Mouse (Mus musculus) ES-E14 (cell line): ENCODE results near the gene Slc52a3. TPM values are rescaled to one million over a fixed set of nuclear protein-coding genes. Genes with fewer than 3 reads are reported as not detected.

Source experiments
- DNase-seq: peaks from one replicate; pipeline ENCODE4 v3.0.0-alpha.2; 2013; ENCODE audit warnings: low read depth, low spot score
- H3K27ac ChIP-seq: 2 replicates; pipeline ENCODE4 v1.5.1; 2012; ENCODE audit warnings: low read depth, mild to moderate bottlenecking, low read length, moderate library complexity, mixed read lengths; ENCODE audit not compliant: poor library complexity, insufficient read depth, severe bottlenecking
- H3K36me3 ChIP-seq: 2 replicates; pipeline ENCODE4 v1.6.1; 2012; ENCODE audit warnings: mild to moderate bottlenecking, low read length, moderate library complexity, mixed read lengths; ENCODE audit not compliant: control insufficient read depth, poor library complexity, insufficient read depth, severe bottlenecking
- H3K4me1 ChIP-seq, 2 experiments: fragments of 150-350 bp in 1 of 2; sonication (generic) in 1 of 2; 2 replicates each; pipeline ENCODE4 v1.6.1; 2012; ENCODE audit warnings: low read length in 2 of 2, mild to moderate bottlenecking in 1 of 2, mixed read lengths in 1 of 2; ENCODE audit not compliant: control insufficient read depth in 2 of 2, insufficient read depth in 2 of 2, poor library complexity in 1 of 2
- H3K4me3 ChIP-seq, 2 experiments: fragments of 150-350 bp in 1 of 2; sonication (generic) in 1 of 2; 2 replicates each; pipeline ENCODE4 v1.5.1; 2012; ENCODE audit warnings: low read length in 2 of 2, low read depth in 1 of 2, mild to moderate bottlenecking in 1 of 2, mixed read lengths in 1 of 2; ENCODE audit not compliant: insufficient read depth in 1 of 2, poor library complexity in 1 of 2, severe bottlenecking in 1 of 2
- H3K9ac ChIP-seq: 2 replicates; pipeline ENCODE4 v1.6.1; 2012; ENCODE audit warnings: low read depth, mild to moderate bottlenecking, low read length, mixed read lengths; ENCODE audit not compliant: poor library complexity, insufficient read depth, severe bottlenecking
- H3K9me3 ChIP-seq: fragments of 150-350 bp; sonication (generic); 2 replicates; pipeline ENCODE4 v1.6.1; 2012; ENCODE audit warnings: low read depth, mild to moderate bottlenecking, low read length; ENCODE audit not compliant: control insufficient read depth, insufficient read depth
- CHD2 ChIP-seq: IDR thresholded peaks from 2 replicates; pipeline ENCODE4 v1.6.1; 2014; ENCODE audit warnings: mild to moderate bottlenecking, low read depth, low read length, inconsistent platforms
- HCFC1 ChIP-seq: IDR thresholded peaks from 2 replicates; pipeline ENCODE4 v1.6.1; 2012; ENCODE audit warnings: low read length, inconsistent platforms, borderline replicate concordance; ENCODE audit not compliant: insufficient read depth
- MAFK ChIP-seq: IDR thresholded peaks from 2 replicates; pipeline ENCODE4 v1.6.1; 2014; ENCODE audit warnings: mild to moderate bottlenecking, low read depth, low read length, inconsistent platforms; ENCODE audit not compliant: insufficient read depth
- ZC3H11A ChIP-seq: IDR thresholded peaks from 2 replicates; pipeline ENCODE4 v1.6.1; 2012; ENCODE audit warnings: low read depth, mild to moderate bottlenecking, inconsistent platforms, low read length, borderline replicate concordance
- ZNF384 ChIP-seq: IDR thresholded peaks from 2 replicates; pipeline ENCODE4 v1.6.1; 2012; ENCODE audit warnings: low read depth, low read length, inconsistent platforms
- in situ Hi-C, 2 experiments: fragments of 600-800 bp; cut with MboI; formaldehyde crosslinking; loops; one replicate each; pipeline ENCODE4 v1.15.1; 2025; ENCODE audit warnings: low sequenced_read_pairs in 2 of 2, inconsistent platforms in 1 of 2; ENCODE audit not compliant: unreplicated experiment in 2 of 2
- total RNA-seq: library from RNA; depleted of rRNA; stranded (reverse); fragments of 300-350 nt; gene quantifications from 2 replicates; pipeline ENCODE4 v1.2.3, GENCODE M21; 2012

Slc52a3 gene
- total RNA-seq, 1 experiment = 4.4 TPM

- H3K4me3 ChIP-seq = peak overlapping the region in 1 of 2 experiments; percentile 63; a peak in 3 of 4 replicates
- peaks cover 5 to 17% of the 10 kb centered on the region in 2 experiments; a peak in 3 of 4 replicates for H3K4me1 ChIP-seq
- no peak overlapping the region for H3K27ac ChIP-seq
- no peaks in the 10 kb centered on the region for H3K9me3 ChIP-seq
- in situ Hi-C loops = no loop called here
- H3K9ac ChIP-seq = no peak overlapping the region
- TF ChIP-seq ZC3H11A (no peak), CHD2 (no peak), ZNF384 (no peak), MAFK (no peak), HCFC1 (no peak)
- no peaks in the 10 kb centered on the region for H3K36me3 ChIP-seq
- no peak for DNase-seq
These were observed 51.0 kb downstream of the Slc52a3 start for GRCm38 (mm10) chr2:152047116-152048002.

DNA sequence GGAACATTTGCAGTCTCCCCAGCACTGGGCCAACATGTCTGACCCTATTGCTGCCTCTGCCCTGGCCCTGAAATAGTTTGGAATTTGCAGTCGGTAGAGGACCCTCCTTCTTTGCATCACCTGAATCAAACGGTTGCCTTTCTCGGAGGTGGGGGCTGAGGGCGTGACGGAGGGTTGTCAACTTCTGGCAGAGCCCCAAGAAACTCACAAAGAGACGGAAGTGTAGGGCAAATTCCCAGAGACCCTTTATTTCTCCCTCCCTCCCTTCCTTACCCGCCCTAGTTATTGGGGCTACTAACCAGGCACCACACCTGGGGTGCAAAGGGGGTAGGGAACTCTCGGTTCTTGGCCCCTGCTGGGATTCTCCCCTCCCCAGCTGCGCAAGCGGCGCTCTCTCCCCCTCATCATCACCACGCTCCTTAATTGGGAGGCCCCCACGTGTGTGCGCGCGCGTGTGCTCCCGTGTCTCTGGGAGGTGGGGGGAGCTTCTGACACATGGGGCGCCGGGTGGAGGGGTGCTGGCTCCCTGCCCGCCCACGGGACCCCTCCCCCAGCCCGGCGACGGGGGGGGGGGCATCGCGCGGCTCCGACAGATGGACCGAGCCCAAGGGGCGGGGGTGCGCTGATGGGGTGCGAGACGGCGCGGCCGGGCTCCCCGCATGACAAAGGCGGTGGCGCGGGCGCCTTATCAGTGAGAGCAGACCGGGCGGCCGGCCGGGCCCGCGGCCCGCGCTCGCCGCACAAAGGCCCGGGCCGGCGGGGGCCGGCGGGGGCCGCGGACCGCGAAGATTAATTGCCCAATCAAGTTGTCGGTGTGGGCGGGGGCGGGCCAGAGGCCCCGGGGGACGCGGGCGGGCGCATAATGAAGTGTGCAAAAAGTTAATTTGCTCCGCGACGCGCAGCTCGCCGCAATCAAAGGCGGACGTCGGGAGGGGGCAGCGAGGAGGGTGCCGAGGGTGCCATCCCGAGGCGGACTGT lies 52.0 kb downstream of the Slc52a3 start:
- DNase-seq = no peak
- Histone ChIP-seq H3K9ac (peak overlapping the region; percentile 32), H3K4me3 (peak overlapping the region; percentile 60 to 63), H3K4me1 (peaks cover 5 to 17% of the 10 kb centered on the region in 2 experiments; a peak in 3 of 4 replicates), H3K27ac (no peak overlapping the region), H3K9me3 (no peaks in the 10 kb centered on the region), H3K36me3 (no peaks in the 10 kb centered on the region)
- in situ Hi-C loops = no loop called here
- TF ChIP-seq MAFK = no peak
- no peak for TF ChIP-seq CHD2
- no peak for TF ChIP-seq HCFC1
- TF ChIP-seq ZNF384 = no peak
- no peak for TF ChIP-seq ZC3H11A

- H3K4me3 ChIP-seq = peak overlapping the region; percentile 60 to 63
- in situ Hi-C loops = no loop called here
- peak overlapping the region; percentile 32 for H3K9ac ChIP-seq
- H3K9me3 ChIP-seq = no peaks in the 10 kb centered on the region
- H3K27ac ChIP-seq = no peak overlapping the region; the same call in 1 of the 2 replicates
- TF ChIP-seq CHD2 (no peak), ZC3H11A (no peak), ZNF384 (no peak), MAFK (no peak), HCFC1 (no peak)
- no peaks in the 10 kb centered on the region for H3K36me3 ChIP-seq
- no peak for DNase-seq
- peaks cover 5 to 17% of the 10 kb centered on the region in 2 experiments; a peak in 3 of 4 replicates for H3K4me1 ChIP-seq
These were observed 52.7 kb downstream of the Slc52a3 start for GRCm38 (mm10) chr2:152048981-152049441.

DNA sequence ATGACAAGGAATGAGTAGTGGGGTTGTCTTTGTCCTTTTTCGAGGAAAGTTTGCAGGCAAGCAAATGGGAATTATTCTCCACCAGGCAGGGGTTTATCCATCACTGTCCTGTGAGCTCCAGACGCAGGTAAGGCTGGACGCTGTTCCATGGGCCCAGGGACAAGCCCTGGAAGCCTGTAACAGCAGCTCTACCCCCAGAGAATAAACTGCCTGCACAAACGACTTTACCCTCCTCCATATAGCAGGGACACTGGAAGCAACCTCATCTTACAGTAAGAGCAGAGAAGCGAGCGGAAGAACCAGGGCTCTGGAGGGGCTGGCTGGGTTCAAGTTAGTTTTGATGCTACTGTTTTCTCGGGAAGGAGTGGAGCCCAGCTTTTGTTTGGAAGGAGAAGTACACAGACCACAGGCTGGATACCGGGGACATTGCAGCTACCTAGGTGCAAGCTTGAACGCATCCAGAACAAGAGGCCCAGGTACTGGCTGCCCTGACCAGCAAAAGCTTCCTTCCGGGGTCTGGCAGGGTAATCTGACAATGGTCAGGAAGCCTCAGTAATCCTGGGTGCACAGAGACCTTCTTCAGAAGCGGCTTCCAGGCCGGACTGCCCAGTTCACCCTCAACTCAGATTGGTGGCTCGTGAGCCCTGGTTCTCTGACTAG lies 53.4 kb downstream of the Slc52a3 start:
- Histone ChIP-seq H3K4me1 (peaks cover 5 to 17% of the 10 kb centered on the region in 2 experiments; a peak in 3 of 4 replicates), H3K36me3 (no peaks in the 10 kb centered on the region), H3K9me3 (no peaks in the 10 kb centered on the region), H3K9ac (no peak overlapping the region), H3K27ac (no peak overlapping the region; the same call in 1 of the 2 replicates), H3K4me3 (peak overlapping the region in 1 of 2 experiments; percentile 63; a peak in 1 of 4 replicates)
- in situ Hi-C loops = no loop called here
- TF ChIP-seq ZC3H11A (no peak), CHD2 (no peak), MAFK (no peak), HCFC1 (no peak), ZNF384 (no peak)
- no peak for DNase-seq
